Mouse (Mus musculus) cerebellum, postnatal 36 days (tissue): ENCODE results near the gene Repin1.

Source experiments
- DNase-seq, 2 experiments: peaks; one replicate each; pipeline ENCODE4 v3.0.0; 2021 to 2022; ENCODE audit warnings: mixed read lengths in 2 of 2

Gene Repin1

DNA sequence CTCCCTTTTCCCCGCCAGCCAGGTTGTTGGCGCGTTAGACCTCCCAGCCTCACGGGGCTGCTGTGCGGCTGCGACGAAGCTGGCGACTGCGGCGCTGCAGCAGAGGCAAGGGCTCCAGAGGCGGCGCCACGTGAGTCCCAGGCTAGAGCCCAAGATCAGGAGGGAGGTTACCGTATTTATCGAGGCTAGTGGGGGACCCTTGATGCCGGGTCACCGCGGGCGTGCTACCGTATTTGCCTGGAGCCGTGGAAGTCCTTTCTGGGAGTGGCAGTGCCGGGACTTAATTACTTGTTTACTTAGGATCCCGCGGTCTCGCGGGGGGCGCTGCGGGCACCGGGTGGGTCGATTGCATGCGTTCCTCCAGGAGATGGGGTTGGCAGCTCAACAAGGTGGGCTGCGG, 33.3 kb downstream of the Repin1 start:
- DNase-seq = peak; percentile 56 to 63

DNA sequence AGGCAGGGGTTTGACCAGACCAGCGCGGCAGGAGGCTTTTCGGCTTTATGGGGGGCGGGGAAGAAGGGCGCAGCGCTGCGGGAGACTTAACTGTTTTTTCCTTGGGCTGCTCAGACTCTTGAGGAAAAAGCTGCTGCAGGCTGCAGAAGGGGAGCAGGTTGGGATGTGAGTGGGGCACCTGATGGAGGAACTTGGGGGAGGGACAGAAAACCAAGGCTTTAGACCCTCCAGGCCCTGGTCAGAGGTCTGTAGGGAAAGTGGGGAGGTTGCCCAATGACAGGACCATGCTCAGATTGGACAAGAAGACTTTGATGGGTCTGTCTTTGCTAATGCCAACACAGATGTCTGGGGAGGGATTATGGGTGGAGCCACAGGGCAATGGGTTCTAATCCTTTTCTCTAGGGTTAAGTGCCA, 33.8 kb downstream of the Repin1 start:
- DNase-seq = peak in 1 of 2 experiments; percentile 24

DNA sequence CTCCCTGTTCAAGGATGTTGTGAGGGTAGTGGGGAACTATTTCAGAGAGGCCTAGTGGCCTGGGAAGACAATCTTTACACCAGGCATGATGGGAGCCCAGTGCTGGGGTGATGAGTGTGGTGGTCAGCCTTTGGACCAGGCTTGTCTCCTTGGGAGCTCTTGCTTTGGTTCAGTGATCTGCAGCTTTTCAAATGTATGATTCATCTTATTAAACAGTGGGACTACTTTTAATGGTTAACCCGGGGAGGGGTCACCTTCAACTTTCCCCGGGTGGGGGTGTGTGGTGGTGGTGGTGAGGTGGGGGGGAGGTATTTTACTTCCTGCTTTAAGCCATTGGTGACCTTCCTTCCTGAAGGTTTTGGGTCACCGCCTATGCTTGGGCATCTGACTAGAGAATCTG, 34.7 kb downstream of the Repin1 start:
- DNase-seq = no peak

DNA sequence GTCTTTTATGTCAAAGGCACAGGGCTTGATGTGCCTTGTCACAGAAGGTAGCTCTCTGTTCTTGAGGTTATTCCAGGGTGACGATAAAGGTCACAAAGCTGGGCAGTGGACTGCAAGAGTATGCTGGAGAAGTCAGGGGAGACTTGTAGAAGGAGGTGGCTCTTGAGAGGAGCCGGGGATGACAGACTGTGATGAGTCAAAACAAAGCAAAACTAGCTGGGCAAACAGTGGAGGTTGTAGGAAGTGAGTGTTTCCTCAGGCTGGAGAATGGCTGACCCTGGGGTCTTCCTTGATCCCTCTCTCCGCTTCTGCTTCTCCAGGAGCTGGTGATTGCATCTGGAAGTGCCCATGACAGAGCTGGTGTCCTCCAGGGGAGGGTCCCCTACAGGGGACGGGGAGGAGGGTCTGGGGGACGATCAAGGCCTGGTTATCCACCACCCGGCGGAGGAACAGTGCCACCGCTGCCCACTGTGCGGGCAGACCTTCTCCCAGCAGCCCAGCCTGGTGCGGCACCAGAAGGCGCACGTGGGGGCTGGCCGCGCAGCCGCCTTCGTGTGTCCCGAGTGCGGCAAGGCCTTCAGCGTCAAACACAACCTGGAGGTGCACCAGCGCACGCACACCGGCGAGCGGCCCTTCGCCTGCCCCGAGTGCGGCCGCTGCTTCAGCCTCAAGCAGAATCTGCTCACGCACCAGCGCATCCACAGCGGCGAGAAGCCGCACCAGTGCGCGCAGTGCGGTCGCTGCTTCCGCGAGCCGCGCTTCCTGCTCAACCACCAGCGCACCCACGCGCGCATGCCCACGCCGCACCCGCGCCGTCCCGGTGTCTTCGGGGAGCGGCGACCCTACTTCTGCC, 35.4 kb downstream of the Repin1 start:
- DNase-seq = peak; percentile 54 to 63

DNA sequence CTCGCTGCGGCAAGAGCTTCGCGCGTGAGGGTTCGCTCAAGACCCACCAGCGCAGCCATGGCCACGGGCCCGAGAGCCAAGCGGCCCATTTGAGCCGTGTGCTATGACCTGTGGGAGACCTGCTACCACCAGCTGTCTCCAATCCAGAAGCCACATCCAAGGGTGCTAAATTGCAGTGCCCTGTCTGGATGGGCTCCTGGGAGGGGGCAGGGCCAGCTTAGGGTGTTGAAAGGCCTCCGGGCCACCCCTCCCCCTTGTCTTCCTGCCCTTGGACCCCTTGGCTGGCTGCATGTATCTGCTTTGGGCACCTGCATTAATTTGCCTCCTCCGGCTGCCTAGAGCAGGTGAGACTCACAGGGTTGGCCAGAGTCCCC, 36.0 kb downstream of the Repin1 start:
- DNase-seq = no peak

DNA sequence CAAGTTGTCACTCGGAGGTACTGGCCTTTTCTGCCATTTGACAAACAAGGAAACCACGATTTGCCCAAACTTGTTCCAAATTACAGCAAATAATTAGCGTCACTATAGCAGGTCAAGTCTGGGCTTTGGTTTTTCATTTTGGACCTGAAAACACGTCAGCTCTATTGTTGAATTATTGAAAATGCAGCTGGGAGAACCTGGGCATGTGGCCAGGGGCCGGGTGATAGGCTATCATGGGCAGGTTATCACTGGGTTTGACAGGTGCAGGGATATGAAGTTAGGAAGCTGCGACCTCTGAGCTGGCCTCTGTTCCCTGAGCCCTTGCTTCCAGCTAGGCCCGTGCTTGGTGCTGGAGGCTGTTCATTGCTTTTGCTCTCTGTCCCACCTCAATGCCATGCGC, 37.1 kb downstream of the Repin1 start:
- no peak for DNase-seq

DNA sequence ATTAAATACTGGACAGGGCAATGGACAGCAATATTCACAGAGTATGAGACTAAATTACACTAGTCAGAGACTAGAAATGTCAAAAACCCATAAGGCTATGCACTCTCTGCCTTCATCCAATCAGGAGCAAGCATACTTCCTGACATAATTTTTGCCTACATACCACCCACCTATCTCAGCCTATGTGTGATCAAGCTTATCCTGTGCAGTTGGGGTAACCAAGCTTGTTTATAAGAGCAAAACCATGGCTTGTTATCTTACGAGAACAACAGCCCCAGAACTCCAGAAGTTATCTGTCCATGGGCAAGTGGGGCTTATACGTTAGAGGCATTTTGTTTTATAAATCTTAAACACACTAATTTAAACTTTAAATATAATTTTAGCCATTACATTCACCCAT, 41.4 kb downstream of the Repin1 start:
- DNase-seq = no peak

DNA sequence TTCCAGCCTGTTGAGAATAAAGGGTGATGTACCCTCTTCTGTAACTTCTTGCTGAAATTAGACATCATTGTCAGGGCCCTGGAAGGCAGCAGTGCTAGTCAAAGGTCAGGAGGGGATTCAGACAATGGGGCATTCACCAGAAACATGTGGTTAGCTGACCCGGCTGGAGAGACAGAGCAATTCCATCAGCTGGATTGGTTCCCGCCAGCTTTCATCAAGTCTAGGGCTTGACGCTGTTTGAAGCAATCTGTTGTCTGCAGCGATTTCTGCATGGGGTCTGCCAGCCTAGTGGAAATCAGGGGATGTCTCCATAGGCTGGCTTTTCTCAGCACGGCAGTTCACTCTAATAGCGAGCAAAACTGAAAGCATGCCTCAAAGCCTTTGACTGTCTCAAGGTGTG, 42.8 kb downstream of the Repin1 start:
- no peak for DNase-seq

DNA sequence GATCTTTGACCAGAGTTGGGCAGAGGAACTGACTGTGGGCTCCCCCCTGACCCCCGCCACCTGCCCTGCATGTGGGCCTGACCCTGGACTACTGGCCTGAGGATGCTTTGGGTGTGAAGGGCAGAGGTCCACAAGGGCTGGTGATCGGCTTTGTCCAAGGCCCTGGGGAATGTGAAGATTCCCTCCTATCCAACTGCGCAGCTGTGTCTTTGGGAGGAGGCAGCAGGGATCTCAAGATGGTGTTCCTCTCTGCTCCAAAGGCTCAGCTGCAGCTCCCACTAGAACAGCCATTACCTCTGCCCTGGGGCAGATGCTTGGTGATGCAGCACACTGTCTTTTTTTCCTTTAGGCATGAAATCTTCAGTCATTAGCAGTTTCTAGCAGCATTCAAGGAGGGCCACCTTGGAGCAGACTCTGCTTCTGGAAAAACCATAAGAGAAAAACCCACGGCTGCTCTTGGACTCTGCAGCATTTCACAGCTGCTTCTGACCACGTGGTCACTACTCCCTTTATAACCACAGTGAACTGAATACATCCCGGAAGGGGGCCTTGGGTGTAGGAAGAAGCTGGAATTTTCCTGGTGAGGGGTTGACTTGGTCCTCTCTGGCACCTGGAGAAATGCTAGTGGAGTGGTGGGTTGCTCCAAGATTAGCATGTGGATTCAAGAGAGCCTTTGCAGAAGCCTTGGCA, 44.3 kb downstream of the Repin1 start:
- no peak for DNase-seq

DNA sequence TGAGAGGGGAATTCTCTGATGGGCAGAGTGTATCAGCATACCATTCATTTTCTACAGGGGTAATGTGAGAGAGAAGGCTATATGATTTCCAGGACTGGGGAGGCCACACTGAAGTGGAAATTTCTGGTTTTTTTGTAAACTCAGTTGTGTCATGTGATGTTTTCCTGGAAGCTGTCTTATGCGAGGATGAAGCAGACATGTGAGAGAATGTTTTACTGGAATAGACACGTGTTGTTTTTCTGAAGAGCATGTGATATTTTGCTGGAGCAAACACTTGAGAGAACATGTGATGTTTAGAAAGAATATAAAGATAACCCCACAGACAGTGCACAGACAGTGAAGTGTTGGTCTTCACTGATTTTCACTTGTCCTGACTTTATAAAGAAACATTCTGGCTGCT, 44.9 kb downstream of the Repin1 start:
- no peak for DNase-seq

DNA sequence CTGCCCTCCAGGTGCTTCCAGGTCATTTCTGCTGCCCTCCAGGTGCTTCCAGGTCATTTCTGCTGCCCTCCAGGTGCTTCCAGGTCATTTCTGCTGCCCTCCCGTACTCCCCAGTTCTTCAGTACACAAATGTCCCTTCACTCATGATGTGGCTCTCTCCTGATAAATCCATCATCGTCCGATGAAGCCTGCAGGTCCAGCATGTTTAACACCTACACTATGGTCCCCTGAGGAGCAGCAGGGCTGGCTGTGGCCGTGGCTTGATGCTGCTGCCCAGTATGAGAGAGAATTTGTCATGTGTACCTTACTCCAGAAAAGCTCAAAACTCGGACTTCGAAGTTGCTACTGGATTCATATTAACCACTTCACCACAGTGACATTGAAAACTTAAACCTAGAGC, 47.7 kb downstream of the Repin1 start:
- no peak for DNase-seq

DNA sequence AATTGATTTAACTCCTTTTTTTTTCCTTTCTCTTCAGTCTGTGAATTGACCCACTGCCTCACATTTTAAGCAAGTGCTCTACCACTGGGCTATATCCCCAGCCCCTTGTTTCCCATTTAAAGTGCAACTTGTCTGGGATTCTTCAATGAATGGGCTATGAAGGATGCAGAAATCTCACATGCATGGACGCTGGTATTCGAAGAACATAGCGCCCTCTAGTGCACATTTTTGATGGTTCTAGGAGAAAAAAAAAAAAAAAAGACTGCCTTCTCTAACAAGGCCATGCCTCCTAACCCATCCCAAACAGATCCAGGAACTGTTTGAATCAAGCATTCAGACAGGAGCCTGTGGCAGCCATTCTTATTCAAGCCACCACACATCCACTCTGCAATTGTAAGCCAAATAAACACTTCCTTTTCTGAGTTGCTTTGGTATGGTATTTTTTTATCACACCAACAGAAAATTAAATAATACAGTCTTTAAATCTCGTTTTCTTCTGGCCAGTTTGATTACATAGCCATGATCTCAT, 49.1 kb downstream of the Repin1 start:
- peak in 1 of 2 experiments; percentile 41 for DNase-seq

DNA sequence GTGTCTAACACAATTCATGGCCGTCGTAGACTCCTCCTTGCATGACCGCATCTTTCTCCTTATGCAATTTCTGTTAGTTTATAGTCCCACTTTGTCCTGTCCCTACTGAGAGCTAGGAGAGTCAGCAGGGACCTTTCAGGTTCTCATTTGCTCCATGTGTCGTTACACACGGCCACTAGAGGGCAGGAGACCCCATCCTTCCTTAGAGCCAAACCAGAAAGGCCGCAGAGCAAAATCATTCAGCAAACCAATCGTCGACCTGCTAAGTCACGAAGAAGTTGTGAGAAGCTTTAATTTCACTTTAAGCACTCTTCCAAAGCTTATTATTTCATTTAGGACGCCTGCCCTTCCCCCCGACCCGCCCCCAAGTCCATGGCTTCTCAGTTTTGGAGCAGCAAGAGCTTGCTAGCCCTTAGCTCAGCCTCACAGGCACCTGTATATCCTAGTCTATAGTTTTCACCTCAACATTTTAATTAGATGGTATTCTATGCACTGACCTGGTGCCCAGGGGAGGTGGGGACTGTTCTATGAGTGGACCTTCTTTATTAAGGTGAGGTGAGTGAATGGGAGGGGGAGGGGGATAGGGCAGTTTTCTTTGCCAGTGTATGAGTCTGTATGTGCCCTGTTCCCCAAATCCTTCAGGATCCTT, 52.1 kb downstream of the Repin1 start:
- peak; percentile 66 for DNase-seq

DNA sequence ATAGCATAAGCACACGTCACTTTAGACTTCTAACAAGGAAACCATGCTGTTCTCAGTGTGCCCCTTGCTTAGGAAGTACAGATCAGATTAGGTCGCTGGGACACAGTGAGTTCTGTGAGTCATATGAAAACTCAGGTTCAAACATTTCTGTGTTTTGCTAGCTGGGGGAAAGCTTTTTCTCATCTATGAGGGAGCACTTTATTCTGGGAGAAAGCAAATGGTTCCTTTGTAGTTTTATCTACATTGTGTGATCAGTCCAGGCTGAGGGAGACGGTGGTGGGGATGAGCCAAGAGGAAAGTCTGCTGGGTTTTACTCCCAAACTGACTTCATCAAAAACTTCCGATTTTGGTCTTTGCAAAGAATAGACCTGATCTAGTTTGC, 52.6 kb downstream of the Repin1 start:
- no peak for DNase-seq

DNA sequence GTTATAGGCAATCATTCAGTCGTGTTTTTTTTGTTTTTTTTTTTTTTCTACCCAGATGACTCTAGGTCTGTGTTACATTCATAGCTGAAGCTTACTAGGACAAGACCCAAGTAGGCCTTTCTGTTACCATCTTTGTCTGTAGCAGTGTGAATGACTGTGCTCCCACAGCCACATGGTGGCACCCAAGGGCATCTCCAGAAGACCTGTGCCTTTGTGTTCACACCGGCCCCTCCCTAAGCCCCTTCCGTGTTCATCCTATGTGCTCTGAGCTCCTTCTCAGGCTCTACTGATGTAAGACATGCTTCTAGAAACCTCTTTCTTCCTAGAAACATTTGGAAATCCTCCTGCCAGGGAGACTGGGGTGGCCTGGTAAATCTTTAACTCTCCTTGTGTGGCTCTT, 53.3 kb downstream of the Repin1 start, which contains the start of gene Gimap8:
Gimap8 (plus strand) TSS at position 240 of the 400 bp plus-strand sequence.
- no peak for DNase-seq

DNA sequence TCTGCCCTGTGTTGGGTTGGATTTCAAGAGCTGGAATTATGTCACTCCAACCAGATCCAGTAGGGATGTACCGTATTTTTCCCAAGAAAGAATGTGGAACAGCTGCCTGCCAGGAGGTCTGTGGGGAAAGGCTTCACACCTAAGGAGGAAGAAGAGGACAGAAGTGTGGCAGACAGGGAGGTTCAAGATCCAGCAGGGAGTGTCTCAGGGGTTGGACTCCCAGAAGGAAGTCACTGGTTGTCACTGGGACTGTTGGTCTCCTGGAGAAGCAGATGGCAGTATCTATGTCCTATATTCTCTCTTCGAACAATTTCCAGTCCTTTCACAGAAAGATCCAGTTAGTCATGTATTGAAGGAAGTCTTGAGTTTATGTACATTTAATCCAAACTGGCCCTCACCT, 53.9 kb downstream of the Repin1 start:
- DNase-seq = no peak
